Mouse (Mus musculus) megakaryocyte, embryonic 14.5 days (primary cell): Measurements from ENCODE around the gene Gm9049.

Source experiments
- FLI1 ChIP-seq: IDR thresholded peaks from 2 replicates; pipeline ENCODE4 v1.6.1; 2012; ENCODE audit warnings: low read length, inconsistent platforms, mixed read lengths
- GATA1 ChIP-seq: IDR thresholded peaks from 3 replicates; pipeline ENCODE4 v1.6.1; 2012; ENCODE audit warnings: mixed read lengths, low read length, inconsistent platforms, borderline replicate concordance

DNA sequence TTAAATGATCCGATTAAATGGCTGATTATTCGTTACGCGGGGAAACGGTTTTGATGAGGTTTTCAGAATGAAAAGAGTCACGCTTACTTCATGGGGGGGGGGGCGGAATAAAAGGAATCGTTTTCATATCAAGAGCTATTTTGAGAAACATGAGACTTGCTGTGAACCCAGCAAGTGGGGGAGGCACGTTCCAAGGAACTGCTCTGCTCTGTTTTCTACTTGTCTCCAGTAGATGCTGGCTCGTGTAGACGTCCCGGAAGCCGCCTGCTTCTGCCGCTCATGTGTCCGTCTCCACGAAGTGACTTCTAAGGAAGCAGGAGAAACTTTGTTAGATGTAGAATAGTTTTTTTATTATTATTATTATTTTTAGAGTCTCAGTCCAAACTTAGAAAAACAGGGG lies 46.0 kb upstream of the Gm9049 start:
- TF ChIP-seq GATA1 (no peak), FLI1 (no peak)
